Mouse (Mus musculus) olfactory bulb, adult 2 months (tissue): ENCODE results near the gene Lyzl4. TPM values are rescaled to one million over a fixed set of nuclear protein-coding genes. Genes with fewer than 3 reads are reported as not detected.

Experiments used
- H3K27ac ChIP-seq: fragments of 200-500 bp; 2 replicates; pipeline ENCODE4 v1.5.1; 2012; ENCODE audit warnings: low read depth, low read length; ENCODE audit not compliant: insufficient read depth
- H3K4me1 ChIP-seq: fragments of 200-500 bp; 2 replicates; pipeline ENCODE4 v1.6.1; 2012; ENCODE audit warnings: low read length; ENCODE audit not compliant: control insufficient read depth, insufficient read depth
- H3K4me3 ChIP-seq: fragments of 200-500 bp; 2 replicates; pipeline ENCODE4 v1.5.1; 2012; ENCODE audit warnings: mild to moderate bottlenecking, low read depth, low read length, moderate library complexity; ENCODE audit not compliant: insufficient read depth
- CTCF ChIP-seq: fragments of 200-500 bp; IDR thresholded peaks from 2 replicates; pipeline ENCODE4 v1.5.1; 2012; ENCODE audit warnings: low read depth, mild to moderate bottlenecking, low read length, moderate library complexity; ENCODE audit not compliant: insufficient read depth
- POLR2A ChIP-seq: fragments of 200-500 bp; IDR thresholded peaks from 2 replicates; pipeline ENCODE4 v1.6.1; 2012; ENCODE audit warnings: mild to moderate bottlenecking, low read depth, low read length, moderate library complexity; ENCODE audit not compliant: insufficient read depth
- WGBS: fragments of 180-500 bp; shearing (Covaris S2); methylation state at CpG from one replicate; pipeline ENCODE4 v1.1.7; 2018; 5-methylcytosine and 5-hydroxymethylcytosine counted together
- polyA plus RNA-seq: library from polyadenylated mRNA; stranded (reverse); fragments of >200 nt; gene quantifications from 2 replicates; pipeline ENCODE4 v1.2.4, GENCODE M21; 2012; ENCODE audit warnings: low replicate concordance; ENCODE audit not compliant: missing spikeins, insufficient read depth, insufficient read length

Gene Lyzl4
- not detected in 2 replicates for polyA plus RNA-seq

DNA sequence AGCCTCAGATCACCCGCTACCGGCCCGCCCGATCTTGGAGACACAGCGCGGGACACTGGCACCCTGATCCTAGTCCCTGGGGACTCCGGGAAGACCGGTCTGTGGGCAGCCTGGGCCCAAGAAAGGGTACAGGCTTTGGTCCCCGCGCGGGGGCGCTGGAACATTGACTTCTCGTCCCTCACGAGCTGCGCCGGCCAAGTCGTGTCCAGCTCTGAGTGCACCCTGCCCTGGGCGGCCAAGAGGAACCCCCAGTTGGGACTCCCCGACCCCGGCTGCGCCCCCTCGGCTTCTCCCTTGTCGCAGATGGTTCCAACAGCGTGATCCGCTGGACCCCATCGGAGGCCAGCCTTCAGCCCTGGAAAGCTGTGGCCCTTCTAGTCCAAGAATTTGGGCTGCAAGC, at the start of gene Lyzl4:
Gene Lyzl4 (minus strand): TSS at position 96 of the 400 bp plus-strand sequence.
- Histone ChIP-seq H3K4me1 (peaks cover 24% of the 10 kb centered on the region), H3K4me3 (peak within 1 kb of the TSS; percentile 60), H3K27ac (no peak within 1 kb of the TSS)
- TF ChIP-seq POLR2A, result no peak
- TF ChIP-seq CTCF, result no peak
- WGBS, result 1% methylated on average over 26 of the region's 26 CpGs

DNA sequence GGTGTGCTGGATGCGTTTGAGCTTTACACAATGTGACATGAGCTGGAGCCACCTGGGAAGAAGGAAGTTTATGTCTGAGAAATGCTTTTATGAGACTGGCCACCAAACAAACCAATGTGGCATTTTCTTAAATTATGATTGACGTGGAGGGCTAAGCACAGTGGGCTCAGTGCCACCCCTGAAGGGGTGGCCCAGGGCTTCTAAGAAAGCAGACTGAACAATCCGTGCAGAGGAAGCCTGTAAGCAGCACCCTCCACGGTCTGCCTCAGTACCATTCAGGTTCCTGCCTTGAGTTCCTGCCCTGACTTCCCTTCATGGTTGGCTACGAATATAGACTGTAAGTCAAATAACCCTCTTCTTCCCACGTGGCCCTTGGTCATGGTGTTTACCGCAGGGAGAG, 48.8 kb upstream of the Lyzl4 start:
- no peak overlapping the region for H3K4me3 ChIP-seq
- no peak overlapping the region for H3K27ac ChIP-seq
- WGBS, result 55% methylated on average over 7 of the region's 7 CpGs
- TF ChIP-seq POLR2A (no peak), CTCF (no peak)
- peaks cover 12% of the 10 kb centered on the region for H3K4me1 ChIP-seq

DNA sequence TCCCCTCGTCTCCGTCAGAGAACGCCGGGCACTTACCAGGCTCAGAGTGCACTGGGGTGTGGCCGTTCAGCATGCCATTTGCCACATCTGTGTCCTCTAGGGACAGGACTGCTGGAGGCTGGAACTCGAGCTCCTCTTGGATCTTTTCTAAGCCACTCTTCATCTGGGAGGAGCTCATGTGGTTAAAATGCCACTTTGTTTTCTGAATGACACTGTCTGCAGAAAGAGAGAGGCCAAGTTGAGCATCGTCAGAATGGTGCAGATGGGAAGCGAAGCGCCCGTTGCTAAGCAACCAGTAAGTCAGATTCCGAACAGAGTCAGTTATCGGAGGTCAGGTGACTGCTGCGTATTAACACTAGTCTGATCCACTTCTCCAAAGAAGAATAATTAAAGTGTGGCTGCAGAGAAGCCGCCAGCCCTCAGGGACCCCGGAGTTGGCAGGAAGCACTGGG, 48.3 kb upstream of the Lyzl4 start:
- H3K4me3 ChIP-seq, result no peak overlapping the region
- TF ChIP-seq CTCF, result no peak
- no peak for TF ChIP-seq POLR2A
- 10% methylated on average over 15 of the region's 15 CpGs for WGBS
- H3K27ac ChIP-seq, result no peak overlapping the region
- H3K4me1 ChIP-seq, result peaks cover 12% of the 10 kb centered on the region

GRCm38 (mm10) chr9:121684702-121685101, 42.8 kb upstream of the Lyzl4 start:
- no peak overlapping the region for H3K27ac ChIP-seq
- 87% methylated on average over 7 of the region's 7 CpGs for WGBS
- no peak overlapping the region for H3K4me3 ChIP-seq
- H3K4me1 ChIP-seq, result peaks cover 5% of the 10 kb centered on the region; the same call in 1 of the 2 replicates
- TF ChIP-seq CTCF, result no peak
- no peak for TF ChIP-seq POLR2A

GRCm38 (mm10) chr9:121682037-121682680, 40.3 kb upstream of the Lyzl4 start:
- 78% methylated on average over 18 of the region's 18 CpGs for WGBS
- Histone ChIP-seq H3K4me3 (no peak overlapping the region), H3K4me1 (peaks cover 7% of the 10 kb centered on the region), H3K27ac (no peak overlapping the region)
- TF ChIP-seq CTCF (no peak), POLR2A (no peak)

DNA sequence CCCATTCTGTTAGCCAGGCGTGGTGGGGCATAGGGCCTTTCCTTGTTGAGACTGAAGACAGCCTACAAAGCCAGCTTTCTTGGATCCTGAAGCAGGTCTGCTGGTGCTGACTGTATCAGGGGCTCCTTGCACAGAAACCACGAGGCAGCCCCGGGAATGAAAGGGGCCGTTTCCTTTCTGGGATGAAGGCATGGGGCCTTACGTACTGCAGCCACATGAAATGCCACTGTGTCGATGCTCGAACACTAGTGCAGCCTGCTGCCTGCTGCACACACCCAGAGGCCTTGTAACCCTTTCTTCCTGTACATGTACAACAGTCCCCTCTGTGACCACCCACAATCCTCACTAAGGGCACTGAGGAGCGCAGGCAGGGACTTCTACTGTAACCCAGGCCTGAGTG, 39.3 kb upstream of the Lyzl4 start:
- no peak overlapping the region for H3K4me3 ChIP-seq
- WGBS, result 76% methylated on average over 8 of the region's 8 CpGs

DNA sequence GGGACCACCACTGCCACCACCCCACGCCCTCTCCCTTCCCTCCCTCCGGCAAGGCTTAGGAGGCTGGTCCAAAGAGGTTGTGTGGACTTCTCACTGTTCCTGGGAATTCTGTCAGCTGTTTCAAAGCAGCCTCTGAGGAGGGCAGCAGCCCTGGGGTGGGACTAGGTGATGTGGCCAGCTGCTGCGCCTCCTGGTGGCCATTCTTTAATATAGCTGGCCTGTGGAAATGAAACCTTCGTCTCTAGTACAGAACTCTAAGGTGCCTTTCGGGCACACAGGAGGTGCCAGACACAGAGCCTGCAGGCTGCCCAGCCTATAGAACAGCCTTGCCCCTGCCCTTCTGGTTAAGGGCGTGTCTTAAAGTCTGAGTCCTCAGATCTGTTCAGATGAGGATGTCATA, 37.7 kb upstream of the Lyzl4 start:
- Histone ChIP-seq H3K27ac (no peak overlapping the region), H3K4me1 (peaks cover 7% of the 10 kb centered on the region), H3K4me3 (no peak overlapping the region)
- whole genome bisulfite sequencing, result 27% methylated on average over 6 of the region's 6 CpGs
- peak; percentile 75 for TF ChIP-seq CTCF
- no peak for TF ChIP-seq POLR2A

More for the DNA sequence above, 39.3 kb upstream of the Lyzl4 start:
- Histone ChIP-seq H3K27ac (no peak overlapping the region), H3K4me1 (peaks cover 7% of the 10 kb centered on the region)
- TF ChIP-seq POLR2A, result no peak
- no peak for TF ChIP-seq CTCF

DNA sequence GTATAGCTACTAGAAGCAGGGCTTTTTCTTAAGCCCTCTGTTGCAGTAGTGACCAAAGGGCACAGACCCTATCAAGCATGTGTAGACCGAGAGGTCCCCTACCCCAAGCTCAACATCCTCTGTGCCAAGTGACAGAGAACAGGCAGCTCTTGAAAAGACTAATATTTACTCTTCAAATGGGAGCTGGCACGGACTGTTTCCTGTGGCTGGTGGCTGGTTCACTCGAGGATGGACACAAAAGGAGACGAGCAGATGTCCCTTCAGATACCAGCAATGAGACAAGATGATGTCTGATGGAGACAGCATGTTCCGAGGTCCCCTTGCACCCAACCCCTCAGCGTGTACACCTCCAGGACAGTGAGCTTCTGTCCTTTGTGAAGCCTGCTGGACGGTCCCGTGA, 35.6 kb upstream of the Lyzl4 start:
- no peak for TF ChIP-seq CTCF
- TF ChIP-seq POLR2A, result no peak
- Histone ChIP-seq H3K27ac (no peak overlapping the region), H3K4me1 (peaks cover 10% of the 10 kb centered on the region), H3K4me3 (no peak overlapping the region)
- 74% methylated on average over 8 of the region's 8 CpGs for WGBS

DNA sequence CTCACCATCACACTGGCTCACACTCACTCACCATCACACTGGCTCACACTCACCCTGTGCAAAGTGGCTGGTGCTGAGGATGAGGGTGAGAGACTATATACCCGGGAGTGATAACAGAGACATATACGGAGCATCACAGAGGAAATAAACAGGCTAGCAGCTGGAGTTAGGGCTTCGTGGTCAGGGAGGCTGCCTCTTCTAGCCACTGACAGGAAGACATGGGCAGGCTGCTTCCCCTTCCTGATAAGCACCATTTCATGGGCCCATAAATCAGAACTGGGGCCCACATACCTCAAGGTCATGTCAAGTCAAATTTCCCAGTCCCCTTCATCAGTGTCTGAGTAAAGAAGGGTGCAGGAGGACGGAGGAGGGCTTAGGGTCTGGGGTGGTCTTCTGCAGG, 35.2 kb upstream of the Lyzl4 start:
- no peak for TF ChIP-seq CTCF
- no peak for TF ChIP-seq POLR2A
- H3K27ac ChIP-seq, result no peak overlapping the region
- 83% methylated on average over 4 of the region's 4 CpGs for WGBS
- peaks cover 11% of the 10 kb centered on the region for H3K4me1 ChIP-seq
- H3K4me3 ChIP-seq, result no peak overlapping the region
